Mouse (Mus musculus) olfactory bulb, adult 2 months (tissue): ENCODE results near the gene Ldb3. TPM values are rescaled to one million over a fixed set of nuclear protein-coding genes. Genes with fewer than 3 reads are reported as not detected.

ENCODE experiments used
- H3K27ac ChIP-seq: fragments of 200-500 bp; 2 replicates; pipeline ENCODE4 v1.5.1; 2012; ENCODE audit warnings: low read depth, low read length; ENCODE audit not compliant: insufficient read depth
- H3K4me1 ChIP-seq: fragments of 200-500 bp; 2 replicates; pipeline ENCODE4 v1.6.1; 2012; ENCODE audit warnings: low read length; ENCODE audit not compliant: control insufficient read depth, insufficient read depth
- H3K4me3 ChIP-seq: fragments of 200-500 bp; 2 replicates; pipeline ENCODE4 v1.5.1; 2012; ENCODE audit warnings: mild to moderate bottlenecking, low read depth, low read length, moderate library complexity; ENCODE audit not compliant: insufficient read depth
- CTCF ChIP-seq: fragments of 200-500 bp; IDR thresholded peaks from 2 replicates; pipeline ENCODE4 v1.5.1; 2012; ENCODE audit warnings: low read depth, mild to moderate bottlenecking, low read length, moderate library complexity; ENCODE audit not compliant: insufficient read depth
- POLR2A ChIP-seq: fragments of 200-500 bp; IDR thresholded peaks from 2 replicates; pipeline ENCODE4 v1.6.1; 2012; ENCODE audit warnings: mild to moderate bottlenecking, low read depth, low read length, moderate library complexity; ENCODE audit not compliant: insufficient read depth
- WGBS: fragments of 180-500 bp; shearing (Covaris S2); methylation state at CpG from one replicate; pipeline ENCODE4 v1.1.7; 2018; 5-methylcytosine and 5-hydroxymethylcytosine counted together
- polyA plus RNA-seq: library from polyadenylated mRNA; stranded (reverse); fragments of >200 nt; gene quantifications from 2 replicates; pipeline ENCODE4 v1.2.4, GENCODE M21; 2012; ENCODE audit warnings: low replicate concordance; ENCODE audit not compliant: missing spikeins, insufficient read depth, insufficient read length

The Ldb3 gene
- polyA plus RNA-seq, 1 experiment, result not detected

- peaks cover 8% of the 10 kb centered on the region for H3K4me1 ChIP-seq
- no peak overlapping the region for H3K4me3 ChIP-seq
- no peak overlapping the region for H3K27ac ChIP-seq
- 3% methylated on average over 8 of the region's 8 CpGs for WGBS
- TF ChIP-seq POLR2A (no peak), CTCF (peak; percentile 99)
Measured at GRCm38 (mm10) chr14:34616821-34617220, 28.3 kb upstream of the Ldb3 start.

GRCm38 (mm10) chr14:34615625-34616024, 27.1 kb upstream of the Ldb3 start:
- H3K4me1 ChIP-seq, result peaks cover 8% of the 10 kb centered on the region
- TF ChIP-seq CTCF (no peak), POLR2A (no peak)
- H3K27ac ChIP-seq, result no peak overlapping the region
- 70% methylated on average over 4 of the region's 4 CpGs for WGBS
- no peak overlapping the region for H3K4me3 ChIP-seq

GRCm38 (mm10) chr14:34615082-34615481, 26.6 kb upstream of the Ldb3 start:
- Histone ChIP-seq H3K27ac (no peak overlapping the region), H3K4me1 (peaks cover 8% of the 10 kb centered on the region), H3K4me3 (no peak overlapping the region; the same call in 1 of the 2 replicates)
- WGBS, result 12% methylated on average over 13 of the region's 13 CpGs
- no peak for TF ChIP-seq CTCF
- TF ChIP-seq POLR2A, result no peak

- TF ChIP-seq POLR2A (no peak), CTCF (no peak)
- no peak overlapping the region for H3K4me3 ChIP-seq
- H3K27ac ChIP-seq, result no peak overlapping the region
- peaks cover 8% of the 10 kb centered on the region for H3K4me1 ChIP-seq
- WGBS, result 43% methylated on average over 15 of the region's 15 CpGs
Measured at GRCm38 (mm10) chr14:34614551-34614950, 26.1 kb upstream of the Ldb3 start.

GRCm38 (mm10) chr14:34613523-34613922, 25.0 kb upstream of the Ldb3 start:
- no peak overlapping the region for H3K27ac ChIP-seq
- 66% methylated on average over 6 of the region's 6 CpGs for WGBS
- H3K4me3 ChIP-seq, result no peak overlapping the region
- TF ChIP-seq CTCF (no peak), POLR2A (no peak)
- peaks cover 8% of the 10 kb centered on the region for H3K4me1 ChIP-seq

GRCm38 (mm10) chr14:34612222-34612621, 23.7 kb upstream of the Ldb3 start:
- TF ChIP-seq CTCF (no peak), POLR2A (no peak)
- H3K27ac ChIP-seq, result no peak overlapping the region
- peaks cover 11% of the 10 kb centered on the region for H3K4me1 ChIP-seq
- no peak overlapping the region for H3K4me3 ChIP-seq
- WGBS, result 43% methylated on average over 4 of the region's 4 CpGs

GRCm38 (mm10) chr14:34611591-34611990, 23.1 kb upstream of the Ldb3 start:
- Histone ChIP-seq H3K27ac (no peak overlapping the region), H3K4me3 (no peak overlapping the region), H3K4me1 (peaks cover 14% of the 10 kb centered on the region)
- 85% methylated on average over 4 of the region's 4 CpGs for WGBS
- no peak for TF ChIP-seq CTCF
- TF ChIP-seq POLR2A, result no peak

GRCm38 (mm10) chr14:34601910-34602309, 13.4 kb upstream of the Ldb3 start:
- Histone ChIP-seq H3K4me1 (no peaks in the 10 kb centered on the region), H3K4me3 (no peak overlapping the region), H3K27ac (no peak overlapping the region)
- WGBS, result 97% methylated on average over 7 of the region's 7 CpGs
- no peak for TF ChIP-seq CTCF
- TF ChIP-seq POLR2A, result no peak

GRCm38 (mm10) chr14:34599941-34600340, 11.5 kb upstream of the Ldb3 start, which contains the start of gene Opn4:
Gene Opn4, minus strand, starts transcription at chr14:34600142.
- Histone ChIP-seq H3K4me1 (no peaks in the 10 kb centered on the region), H3K27ac (no peak within 1 kb of the TSS), H3K4me3 (no peak within 1 kb of the TSS)
- TF ChIP-seq POLR2A, result no peak
- no peak for TF ChIP-seq CTCF
- 65% methylated on average over 8 of the region's 8 CpGs for WGBS

GRCm38 (mm10) chr14:34595596-34596255, 7.2 kb upstream of the Ldb3 start:
- no peak overlapping the region for H3K27ac ChIP-seq
- no peak overlapping the region for H3K4me3 ChIP-seq
- H3K4me1 ChIP-seq, result no peaks in the 10 kb centered on the region
- 86% methylated on average over 17 of the region's 17 CpGs for WGBS
- TF ChIP-seq CTCF, result no peak
